Comparison of ENCODE assay signal across 10 mouse cellular contexts in genomic region chr10:95032760-95033716, GRCm38 (mm10).
A peak's percentile ranks its signal among the peaks of the same experiment; 100 is the strongest.
DNase-seq lines count a peak whose midpoint lies in the region; ATAC-seq and TF ChIP-seq lines count a peak whose summit lies in the region.
"Had no signal": no experiment of that assay in that cellular context is flagged by ENCODE, and none has a peak within 500 bp of the region (broad histone marks: within the 10 kb centered on the region; RNA-seq: fewer than 3 reads in every experiment).

No protein-coding gene starts in this region.

- no peak for TF ChIP-seq POLR2A in limb, embryonic 14.5 days (IDR thresholded peaks at IDR 0.05; ENCODE audit: borderline replicate concordance, extremely low read depth, insufficient read depth, insufficient read length)

- H3K27me3 ChIP-seq in forebrain, embryonic 14.5 days (replicated peaks; ENCODE audit: control insufficient read depth, insufficient read depth, low read length) = no peaks in the 10 kb centered on the region
- no peaks in the 10 kb centered on the region for H3K27me3 ChIP-seq in forebrain, embryonic 12.5 days
- H3K27me3 ChIP-seq in limb, embryonic 14.5 days (ENCODE audit: control insufficient read depth, insufficient read depth, low read length) = no peaks in the 10 kb centered on the region
- H3K27me3 ChIP-seq in limb, embryonic 10.5 days (ENCODE audit: low read depth, poor library complexity, severe bottlenecking) = no peaks in the 10 kb centered on the region
- no peaks in the 10 kb centered on the region for H3K27me3 ChIP-seq in forebrain, embryonic 16.5 days (replicated peaks; ENCODE audit: control insufficient read depth, insufficient read depth, low read length)
- H3K27me3 ChIP-seq: heart, embryonic 13.5 days; liver, embryonic 12.5 days had no signal

- H3K9ac ChIP-seq in forebrain, embryonic 14.5 days (ENCODE audit: low read length) = no peak overlapping the region
- no peak overlapping the region for H3K9ac ChIP-seq in forebrain, embryonic 12.5 days
- H3K9ac ChIP-seq in limb, embryonic 14.5 days (ENCODE audit: low read depth, low read length, severe bottlenecking) = no peak overlapping the region
- H3K9ac ChIP-seq in forebrain, embryonic 16.5 days (replicated peaks; ENCODE audit: low read depth, low read length) = no peak overlapping the region
- H3K9ac ChIP-seq: heart, embryonic 13.5 days; liver, embryonic 12.5 days had no signal

- DNase-seq in forebrain, embryonic 14.5 days (ENCODE audit: low spot score) = peak; percentile 73
- peak; percentile 42 for DNase-seq in limb, embryonic 14.5 days (ENCODE audit: low spot score)
- no peak for DNase-seq in limb, embryonic 10.5 days (ENCODE audit: low spot score)
- DNase-seq in lung, postnatal 36 days = peak; percentile 34
- no peak for DNase-seq in cerebellum, adult 9-10 months

- no peaks in the 10 kb centered on the region for H3K9me3 ChIP-seq in forebrain, embryonic 14.5 days (replicated peaks; ENCODE audit: control insufficient read depth, low read length)
- H3K9me3 ChIP-seq in forebrain, embryonic 12.5 days = no peaks in the 10 kb centered on the region
- H3K9me3 ChIP-seq in limb, embryonic 14.5 days (ENCODE audit: control insufficient read depth, low read length) = no peaks in the 10 kb centered on the region
- H3K9me3 ChIP-seq in limb, embryonic 10.5 days (replicated peaks) = no peaks in the 10 kb centered on the region
- no peaks in the 10 kb centered on the region for H3K9me3 ChIP-seq in forebrain, embryonic 16.5 days (ENCODE audit: control insufficient read depth, low read length)
- H3K9me3 ChIP-seq: heart, embryonic 13.5 days; liver, embryonic 12.5 days had no signal

- no peak overlapping the region for H3K4me2 ChIP-seq in forebrain, embryonic 14.5 days (ENCODE audit: low read length)
- no peak overlapping the region for H3K4me2 ChIP-seq in forebrain, embryonic 12.5 days
- H3K4me2 ChIP-seq in limb, embryonic 14.5 days (replicated peaks; ENCODE audit: low read depth, low read length, severe bottlenecking) = no peak overlapping the region
- no peak overlapping the region for H3K4me2 ChIP-seq in forebrain, embryonic 16.5 days (ENCODE audit: low read length)
- H3K4me2 ChIP-seq: heart, embryonic 13.5 days; liver, embryonic 12.5 days had no signal

- WGBS in forebrain, embryonic 14.5 days = 52% methylated on average over 14 of the region's 14 CpGs
- WGBS in forebrain, embryonic 12.5 days = 85% methylated on average over 14 of the region's 14 CpGs
- WGBS in limb, embryonic 14.5 days = 67% methylated on average over 14 of the region's 14 CpGs
- WGBS in limb, embryonic 10.5 days = 84% methylated on average over 14 of the region's 14 CpGs
- WGBS in forebrain, embryonic 16.5 days = 56% methylated on average over 14 of the region's 14 CpGs

- no peak overlapping the region for H3K4me3 ChIP-seq in forebrain, embryonic 14.5 days (ENCODE audit: low read depth, low read length)
- H3K4me3 ChIP-seq in forebrain, embryonic 12.5 days (replicated peaks) = no peak overlapping the region
- no peak overlapping the region for H3K4me3 ChIP-seq in limb, embryonic 14.5 days (replicated peaks; ENCODE audit: low read length)
- no peak overlapping the region for H3K4me3 ChIP-seq in limb, embryonic 10.5 days
- H3K4me3 ChIP-seq in forebrain, embryonic 16.5 days (replicated peaks; ENCODE audit: low read length) = no peak overlapping the region
- H3K4me3 ChIP-seq: heart, embryonic 13.5 days; liver, embryonic 12.5 days had no signal

- H3K4me1 ChIP-seq in forebrain, embryonic 14.5 days (ENCODE audit: control insufficient read depth, insufficient read depth, low read length) = peaks cover 20% of the 10 kb centered on the region
- peaks cover 4% of the 10 kb centered on the region; the same call in 1 of the 2 replicates for H3K4me1 ChIP-seq in forebrain, embryonic 12.5 days
- peaks cover 3% of the 10 kb centered on the region; the same call in 1 of the 2 replicates for H3K4me1 ChIP-seq in limb, embryonic 14.5 days (ENCODE audit: control insufficient read depth, insufficient read depth, low read length)
- peaks cover 12% of the 10 kb centered on the region; the same call in 1 of the 2 replicates for H3K4me1 ChIP-seq in limb, embryonic 10.5 days
- H3K4me1 ChIP-seq in forebrain, embryonic 16.5 days (replicated peaks; ENCODE audit: control insufficient read depth, insufficient read depth, low read length) = peaks cover 31% of the 10 kb centered on the region
- H3K4me1 ChIP-seq: heart, embryonic 13.5 days; liver, embryonic 12.5 days had no signal

- H3K27ac ChIP-seq in forebrain, embryonic 14.5 days (ENCODE audit: low read depth, low read length) = no peak overlapping the region
- no peak overlapping the region for H3K27ac ChIP-seq in forebrain, embryonic 12.5 days
- H3K27ac ChIP-seq in limb, embryonic 14.5 days (replicated peaks; ENCODE audit: low read depth, low read length) = no peak overlapping the region
- H3K27ac ChIP-seq in limb, embryonic 10.5 days = no peak overlapping the region
- peak overlapping the region; percentile 4 for H3K27ac ChIP-seq in forebrain, embryonic 16.5 days (ENCODE audit: low read length)
- H3K27ac ChIP-seq: heart, embryonic 13.5 days; liver, embryonic 12.5 days had no signal

- H3K36me3 ChIP-seq in forebrain, embryonic 14.5 days (ENCODE audit: control insufficient read depth, insufficient read depth, low read length) = no peaks in the 10 kb centered on the region
- H3K36me3 ChIP-seq in forebrain, embryonic 12.5 days (replicated peaks) = no peaks in the 10 kb centered on the region
- H3K36me3 ChIP-seq in limb, embryonic 14.5 days (ENCODE audit: control insufficient read depth, insufficient read depth, low read length) = no peaks in the 10 kb centered on the region
- no peaks in the 10 kb centered on the region for H3K36me3 ChIP-seq in limb, embryonic 10.5 days
- H3K36me3 ChIP-seq in forebrain, embryonic 16.5 days (ENCODE audit: control insufficient read depth, insufficient read depth) = no peaks in the 10 kb centered on the region
- H3K36me3 ChIP-seq: heart, embryonic 13.5 days; liver, embryonic 12.5 days had no signal

- peak; percentile 13; the same call in 1 of the 2 replicates for ATAC-seq in forebrain, embryonic 14.5 days
- no peak for ATAC-seq in forebrain, embryonic 12.5 days (ENCODE audit: low FRiP score)
- ATAC-seq in limb, embryonic 14.5 days (ENCODE audit: low FRiP score, low read depth) = no peak
- peak; percentile 72 for ATAC-seq in forebrain, embryonic 16.5 days
- no peak for ATAC-seq in monocyte, adult 5-6 weeks (replicated peaks; ENCODE audit: insufficient number of reproducible peaks, low FRiP score, low TSS enrichment, poor library complexity, severe bottlenecking)
- ATAC-seq: liver, embryonic 12.5 days had no signal

Comparison
In these comparisons a context has a peak if more than half of its experiments do, and no peak if none do; other contexts are left out.
1. ATAC-seq: peak in forebrain, embryonic 14.5 days (single experiment) and forebrain, embryonic 16.5 days (single experiment); none in forebrain, embryonic 12.5 days (single experiment), limb, embryonic 14.5 days (single experiment) and monocyte, adult 5-6 weeks (single experiment).
2. DNase-seq: peak in forebrain, embryonic 14.5 days (single experiment), limb, embryonic 14.5 days (single experiment) and lung, postnatal 36 days (single experiment); none in limb, embryonic 10.5 days (single experiment) and cerebellum, adult 9-10 months (single experiment).